Mouse (Mus musculus): Measurements from ENCODE around the gene Odc1.
"Not testable (repeated sequence)": the region's sequence is repeated elsewhere in the genome, so short reads cannot be mapped to it uniquely, and the experiment has no call there.

Odc1 gene

GRCm38 (mm10) chr12:17549421-17549820 is 4.8 kb downstream of the Odc1 start:
- DNase-seq (ENCODE audit: extremely low spot score, low read depth, low spot score): not testable (repeated sequence)

DNA sequence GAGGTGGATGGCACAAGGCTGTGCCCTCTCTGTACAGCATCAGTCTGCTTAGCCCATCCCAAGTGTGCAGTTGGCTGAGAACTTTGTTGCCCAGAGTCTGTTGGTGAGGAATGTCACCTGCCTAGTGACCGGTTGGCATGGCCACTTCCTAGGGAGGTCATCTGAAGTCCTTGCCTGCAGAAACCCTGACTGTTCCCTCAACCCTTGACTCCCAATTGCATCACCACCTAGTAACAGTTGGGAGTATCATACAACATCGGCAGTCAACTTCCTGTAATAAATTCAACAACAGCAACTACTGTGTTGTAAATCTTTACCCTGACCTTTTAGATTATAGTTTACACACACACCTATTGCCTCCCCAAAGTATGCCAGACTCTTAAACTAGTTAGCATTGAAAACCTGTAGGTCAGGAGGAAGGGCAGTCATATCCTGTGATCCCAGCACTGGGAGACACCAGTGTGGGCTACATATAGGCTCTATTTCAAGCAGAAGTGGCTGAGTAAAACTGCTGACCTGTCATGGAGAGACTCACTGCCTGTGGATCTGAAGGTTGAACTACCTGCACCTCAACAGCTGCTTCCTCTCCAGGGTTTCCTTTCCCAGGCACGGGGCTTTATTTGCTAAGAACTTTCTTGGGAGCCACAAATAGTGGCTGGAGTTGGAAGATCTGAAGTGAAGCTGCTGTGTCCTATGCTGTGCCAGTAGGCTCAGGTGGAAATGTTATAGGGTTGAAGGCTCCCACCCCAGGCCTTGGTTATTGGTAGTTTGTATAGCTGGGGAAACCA is 6.8 kb downstream of the Odc1 start:
- DNase-seq (ENCODE audit: extremely low spot score, low read depth, low spot score): no peak

DNA sequence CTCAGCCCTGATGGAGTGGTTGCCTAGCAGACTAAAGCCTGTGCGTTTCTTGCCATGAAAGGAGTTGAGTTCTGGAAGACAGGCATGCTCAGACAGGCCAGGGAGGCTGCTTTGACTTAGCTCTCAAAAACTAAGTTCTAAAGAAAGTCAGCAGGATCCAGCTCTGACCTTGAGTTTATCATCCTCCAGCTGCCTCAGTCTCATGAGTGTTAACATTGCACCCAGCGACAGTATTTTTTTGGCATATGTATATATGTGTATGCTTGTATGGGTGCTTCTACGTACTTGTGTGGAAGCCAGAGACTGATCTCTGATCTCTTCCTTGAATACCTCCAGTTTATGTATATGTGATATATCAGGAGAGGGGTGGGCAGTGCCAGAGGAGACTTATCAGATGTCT is 7.8 kb downstream of the Odc1 start:
- no peak for DNase-seq (ENCODE audit: extremely low spot score, low read depth, low spot score)

- DNase-seq (ENCODE audit: extremely low spot score, low read depth, low spot score): no peak
These were observed 8.4 kb downstream of the Odc1 start for GRCm38 (mm10) chr12:17552949-17553348.

DNA sequence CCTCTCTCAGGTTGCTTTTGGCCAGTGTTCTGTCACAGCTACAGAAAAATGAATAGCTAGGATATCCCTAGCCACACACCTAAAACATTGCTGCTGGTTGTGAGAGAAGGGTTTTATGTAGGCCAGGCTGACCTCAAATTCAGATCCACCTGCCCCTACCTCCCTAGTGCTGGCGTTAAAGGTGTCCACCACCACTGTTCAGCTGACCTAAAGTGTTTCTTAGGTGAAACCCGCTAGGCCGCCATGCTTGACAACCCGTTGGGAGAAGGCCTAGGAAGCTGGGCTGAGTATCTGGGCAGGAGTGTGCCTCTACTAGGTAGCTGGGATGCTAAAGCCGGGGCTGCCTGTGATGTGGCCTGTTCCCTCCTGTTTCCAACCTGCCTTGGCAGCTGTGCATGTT is 9.0 kb downstream of the Odc1 start:
- DNase-seq (ENCODE audit: extremely low spot score, low read depth, low spot score): no peak

- DNase-seq (ENCODE audit: extremely low spot score, low read depth, low spot score): no peak
These were observed 9.8 kb downstream of the Odc1 start for GRCm38 (mm10) chr12:17554200-17554951.

- no peak for DNase-seq (ENCODE audit: extremely low spot score, low read depth, low spot score)
These were observed 12.1 kb downstream of the Odc1 start for GRCm38 (mm10) chr12:17556430-17557343.

DNA sequence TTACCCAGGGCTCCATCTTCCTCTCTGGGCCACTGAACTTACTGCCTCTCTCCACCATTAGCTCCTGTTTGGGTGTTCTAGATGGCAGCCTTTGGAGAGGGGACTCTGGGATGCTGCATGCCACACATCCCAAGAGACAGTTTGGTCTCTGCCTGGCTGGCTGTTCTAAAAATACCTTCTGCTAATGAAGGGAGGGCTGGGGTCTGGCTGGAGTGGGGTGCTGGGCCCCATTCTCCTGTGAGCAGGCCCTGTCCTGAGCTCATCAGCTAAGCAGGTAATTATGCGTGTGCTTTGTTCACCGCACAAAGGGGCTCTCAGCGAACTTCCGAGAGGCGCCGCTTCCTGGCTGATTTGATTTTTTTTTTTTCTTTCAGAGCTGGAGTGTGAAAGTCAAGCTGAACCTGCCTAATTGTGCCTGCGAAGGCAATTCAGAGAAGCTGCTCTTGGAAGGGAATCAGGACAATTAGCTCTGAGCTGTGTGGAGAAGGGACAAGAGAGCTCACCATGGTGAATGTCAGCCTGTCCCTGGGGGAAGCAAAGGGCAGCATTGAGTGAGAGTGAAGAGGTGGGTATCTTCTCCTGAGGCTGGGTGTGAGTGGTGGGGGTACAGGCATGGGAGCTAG is 12.9 kb downstream of the Odc1 start:
- DNase-seq (ENCODE audit: extremely low spot score, low read depth, low spot score): no peak

DNA sequence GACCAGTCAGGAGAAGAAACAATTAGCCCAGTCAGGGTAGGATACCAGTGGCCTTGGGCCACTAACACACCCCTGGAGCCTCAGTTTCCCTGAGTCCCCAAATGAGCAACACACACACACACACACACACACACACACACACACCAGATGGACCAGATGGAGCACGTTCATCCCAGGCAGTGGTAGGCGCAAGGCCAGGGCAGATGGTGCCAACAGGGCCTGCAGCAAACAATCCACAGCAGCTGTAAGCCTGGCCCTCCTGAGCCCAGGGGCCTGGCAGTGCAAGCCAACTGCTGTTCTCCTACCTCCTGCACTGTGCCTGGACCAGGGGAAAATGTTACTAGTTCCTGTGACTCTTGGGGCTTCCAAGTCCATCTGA is 13.4 kb downstream of the Odc1 start:
- no peak for DNase-seq (ENCODE audit: extremely low spot score, low read depth, low spot score)

GRCm38 (mm10) chr12:17562396-17562795 is 17.8 kb downstream of the Odc1 start:
- no peak for DNase-seq (ENCODE audit: extremely low spot score, low read depth, low spot score)

- no peak for DNase-seq (ENCODE audit: extremely low spot score, low read depth, low spot score)
These were observed 20.9 kb downstream of the Odc1 start for GRCm38 (mm10) chr12:17565393-17566045.

DNA sequence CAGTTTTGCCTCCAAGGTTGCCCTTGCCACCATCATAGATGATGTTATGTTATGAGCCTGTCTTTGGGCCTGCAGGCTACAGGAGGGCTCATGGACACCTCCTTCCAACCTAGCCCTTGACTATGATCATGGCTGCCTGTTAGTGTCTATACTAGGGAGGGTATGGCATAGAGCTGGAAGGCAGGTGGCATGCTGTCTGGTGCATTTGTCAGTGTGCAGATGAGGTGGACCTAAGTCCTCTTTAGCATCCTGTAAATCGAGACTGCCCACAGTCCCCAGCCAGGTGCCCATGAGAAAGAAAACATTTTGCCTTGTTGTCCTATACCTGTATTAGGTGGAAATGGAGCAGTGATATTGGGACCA is 21.4 kb downstream of the Odc1 start:
- DNase-seq (ENCODE audit: extremely low spot score, low read depth, low spot score): no peak

GRCm38 (mm10) chr12:17568564-17568963 is 24.0 kb downstream of the Odc1 start:
- DNase-seq (ENCODE audit: extremely low spot score, low read depth, low spot score): no peak

DNA sequence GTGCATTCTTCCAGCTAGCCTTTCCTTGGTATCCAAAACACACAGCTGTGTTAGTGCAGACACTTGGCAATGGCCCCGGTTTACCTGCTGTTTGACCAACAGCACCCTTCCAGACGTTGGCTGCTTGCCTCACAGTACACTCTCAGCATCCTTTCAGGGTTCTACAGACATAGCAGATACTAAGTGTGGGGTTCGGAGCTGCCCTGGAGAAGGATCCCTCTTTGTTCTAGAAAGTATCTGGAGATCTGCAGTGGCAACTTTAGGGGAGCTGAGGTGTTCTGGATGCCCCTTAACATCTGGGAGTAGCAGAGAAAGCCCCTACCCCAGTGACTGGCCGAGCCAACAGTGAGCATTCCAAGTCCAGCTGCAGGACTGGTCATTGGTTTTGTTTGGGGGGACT is 30.0 kb downstream of the Odc1 start:
- DNase-seq (ENCODE audit: extremely low spot score, low read depth, low spot score): no peak

DNA sequence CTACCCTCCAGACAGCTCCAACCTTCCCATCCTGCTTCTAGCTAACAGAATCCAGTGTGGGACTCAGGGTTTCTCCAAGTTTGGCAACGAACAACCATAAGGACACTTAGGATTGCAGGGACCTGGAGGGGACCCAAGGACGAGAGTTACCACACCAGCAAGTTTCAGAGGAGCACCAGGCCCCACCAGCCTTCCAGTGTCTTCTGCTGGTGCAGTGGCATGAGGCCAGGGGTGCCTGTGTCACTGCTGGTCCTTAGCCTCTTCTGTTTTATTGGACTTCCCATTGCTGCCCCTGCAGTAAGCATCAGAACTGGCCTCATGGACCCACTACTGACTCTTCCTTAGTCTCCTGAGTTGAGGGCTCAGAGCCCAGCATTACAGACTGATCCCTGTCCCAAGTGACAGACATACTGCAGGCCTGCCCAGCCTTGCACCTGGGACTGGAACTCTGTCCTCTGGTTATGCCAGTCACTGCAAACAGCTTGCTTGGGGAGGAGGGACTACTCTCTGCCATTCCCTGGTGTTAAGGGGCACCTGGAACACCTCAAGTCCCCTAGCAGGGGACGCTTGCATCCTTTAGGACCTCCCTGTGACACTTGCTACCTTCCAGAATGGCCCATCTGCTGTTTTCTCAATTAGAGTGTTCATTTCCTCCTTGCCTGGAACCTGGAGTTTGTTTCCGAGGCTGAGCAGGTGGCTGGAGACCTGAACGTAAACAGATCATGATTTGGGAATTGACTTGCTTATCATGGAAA is 30.7 kb downstream of the Odc1 start:
- DNase-seq (ENCODE audit: extremely low spot score, low read depth, low spot score): no peak

DNA sequence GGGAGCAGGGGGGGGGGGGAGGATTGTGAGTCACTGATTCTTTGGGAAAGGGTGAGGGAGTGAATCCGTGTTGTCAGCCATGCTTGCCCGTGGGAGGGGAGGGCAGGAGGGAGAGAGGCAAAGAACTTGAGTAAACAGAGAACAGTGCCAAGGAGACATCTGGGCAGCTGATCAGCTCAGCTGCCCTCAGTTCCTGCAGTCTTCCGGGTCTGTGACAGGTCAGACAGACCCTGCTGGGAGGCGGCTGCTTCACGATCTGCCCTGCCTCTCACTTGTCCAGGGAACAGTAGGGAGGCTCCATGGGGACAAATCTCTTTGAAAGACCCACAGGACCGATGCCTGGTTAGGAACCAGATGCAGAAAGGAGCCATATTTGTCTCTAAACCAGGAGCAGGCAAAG is 31.4 kb downstream of the Odc1 start:
- DNase-seq (ENCODE audit: extremely low spot score, low read depth, low spot score): no peak

- DNase-seq (ENCODE audit: extremely low spot score, low read depth, low spot score): no peak
These were observed 34.0 kb downstream of the Odc1 start for GRCm38 (mm10) chr12:17578601-17579000.

GRCm38 (mm10) chr12:17581001-17581400 is 36.4 kb downstream of the Odc1 start:
- no peak for DNase-seq (ENCODE audit: extremely low spot score, low read depth, low spot score)

GRCm38 (mm10) chr12:17582406-17582805 is 37.8 kb downstream of the Odc1 start:
- DNase-seq (ENCODE audit: extremely low spot score, low read depth, low spot score): no peak

DNA sequence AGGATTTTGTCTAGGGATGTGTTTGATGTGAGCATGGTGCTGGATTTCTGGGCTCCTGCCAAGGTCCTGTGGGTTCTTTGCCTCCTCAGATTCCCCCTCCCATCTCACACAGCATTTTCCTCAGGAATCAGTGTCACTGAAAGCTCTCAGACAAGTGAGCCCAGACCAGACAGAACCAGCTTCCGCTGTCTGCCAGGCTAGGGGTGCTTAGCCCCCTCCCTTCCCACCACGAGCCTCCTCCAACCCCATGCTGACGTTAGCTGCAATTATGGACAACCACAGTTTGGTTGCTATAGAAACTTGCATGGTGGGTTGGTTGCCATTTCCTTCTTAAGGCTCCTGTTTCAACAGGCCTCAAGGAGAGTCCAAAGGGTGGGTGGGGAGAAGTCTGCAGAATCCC is 39.3 kb downstream of the Odc1 start:
- no peak for DNase-seq (ENCODE audit: extremely low spot score, low read depth, low spot score)
